Mouse (Mus musculus) spleen, adult 2 months (tissue): Measurements from ENCODE around the gene Fez1. TPM values are rescaled to one million over a fixed set of nuclear protein-coding genes. Genes with fewer than 3 reads are reported as not detected.

Source experiments
- DNase-seq, 2 experiments: peaks; one replicate each; pipeline versions ENCODE4 v3.0.0 to v3.0.0-alpha.2; 2012 to 2021; ENCODE audit warnings: low spot score in 2 of 2, low read depth in 1 of 2
- H3K27ac ChIP-seq: fragments of 200-500 bp; 2 replicates; pipeline ENCODE4 v1.5.1; 2012; ENCODE audit warnings: low read length, inconsistent platforms; ENCODE audit not compliant: insufficient read depth
- H3K27me3 ChIP-seq: fragments of 200-500 bp; 2 replicates; pipeline ENCODE4 v1.6.1; 2012; ENCODE audit warnings: mild to moderate bottlenecking, moderate library complexity, low read length, inconsistent platforms; ENCODE audit not compliant: control insufficient read depth, insufficient read depth
- H3K36me3 ChIP-seq: fragments of 200-500 bp; 2 replicates; pipeline ENCODE4 v1.6.1; 2012; ENCODE audit warnings: mild to moderate bottlenecking, low read length, inconsistent platforms; ENCODE audit not compliant: control insufficient read depth, insufficient read depth
- H3K4me1 ChIP-seq: fragments of 200-500 bp; 2 replicates; pipeline ENCODE4 v1.6.1; 2011; ENCODE audit warnings: inconsistent platforms; ENCODE audit not compliant: control insufficient read depth, insufficient read depth, insufficient read length
- H3K4me3 ChIP-seq: fragments of 200-500 bp; 2 replicates; pipeline ENCODE4 v1.5.1; 2011; ENCODE audit warnings: mild to moderate bottlenecking, inconsistent platforms; ENCODE audit not compliant: insufficient read depth, insufficient read length; ENCODE audit errors: extremely low read depth
- CTCF ChIP-seq: fragments of 200-500 bp; IDR thresholded peaks from 2 replicates; pipeline ENCODE4 v1.5.1; 2011; ENCODE audit warnings: mild to moderate bottlenecking, inconsistent platforms; ENCODE audit not compliant: insufficient read depth, insufficient read length, insufficient replicate concordance; ENCODE audit errors: extremely low read depth
- POLR2A ChIP-seq: fragments of 200-500 bp; IDR thresholded peaks from 2 replicates; pipeline ENCODE4 v1.6.1; 2011; ENCODE audit warnings: low read depth, low read length, inconsistent platforms
- WGBS: fragments of 180-500 bp; shearing (Covaris S2); methylation state at CpG from one replicate; pipeline ENCODE4 v1.1.7; 2018; 5-methylcytosine and 5-hydroxymethylcytosine counted together
- polyA plus RNA-seq: library from polyadenylated mRNA; depleted of rRNA; stranded (reverse); fragments of >200 nt; gene quantifications from 2 replicates; pipeline ENCODE4 v1.2.3, GENCODE M21; 2012

Fez1 gene
- polyA plus RNA-seq, 1 experiment = 0.19 TPM

DNA sequence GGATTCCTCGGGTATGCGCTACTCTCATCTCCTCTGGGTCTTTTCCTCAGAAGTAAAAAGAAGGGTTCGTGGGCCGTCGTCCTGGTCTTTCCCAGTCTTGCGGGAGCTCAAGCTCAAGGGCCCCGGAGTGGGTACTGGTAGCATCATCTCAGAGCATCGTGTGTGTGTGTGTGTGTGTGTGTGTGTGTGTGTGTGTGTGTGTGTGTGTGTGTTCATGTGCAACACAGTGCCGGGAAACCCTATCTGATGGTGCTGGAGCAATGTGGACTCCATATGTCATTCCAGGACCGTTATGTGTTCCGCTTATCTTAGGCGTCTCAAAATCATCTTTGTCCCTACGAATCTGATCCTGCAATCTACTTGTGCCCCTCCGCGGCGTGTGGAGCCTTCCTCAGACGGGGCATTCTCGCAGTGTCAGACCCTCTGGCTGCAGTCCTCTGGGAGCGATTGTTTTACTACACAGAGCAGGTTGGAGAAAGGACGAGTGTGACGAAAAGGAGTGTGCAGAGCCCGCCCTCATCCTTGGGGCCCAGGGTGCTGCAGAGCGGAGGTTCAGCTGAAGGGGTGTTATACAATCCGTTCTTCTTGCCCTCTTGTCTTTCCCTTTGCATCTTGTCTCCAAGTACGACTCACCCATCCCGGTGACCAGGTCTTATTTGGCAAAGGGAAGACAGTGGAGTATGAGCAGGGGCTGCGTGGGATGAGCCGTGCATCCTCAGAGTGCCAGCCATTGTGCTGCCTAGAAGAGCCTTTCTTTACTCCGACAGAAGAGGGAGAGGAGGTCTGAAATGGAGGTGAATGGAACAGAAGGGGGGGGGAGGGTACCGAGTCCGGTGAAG, 11.6 kb downstream of the Fez1 start:
- no peaks in the 10 kb centered on the region for H3K36me3 ChIP-seq
- TF ChIP-seq CTCF (no peak), POLR2A (no peak)
- 10% methylated on average over 31 of the region's 31 CpGs for WGBS
- H3K4me1 ChIP-seq = no peaks in the 10 kb centered on the region
- H3K27me3 ChIP-seq = peaks cover 5% of the 10 kb centered on the region; the same call in 1 of the 2 replicates
- H3K27ac ChIP-seq = no peak overlapping the region
- H3K4me3 ChIP-seq = no peak overlapping the region
- DNase-seq = no peak

DNA sequence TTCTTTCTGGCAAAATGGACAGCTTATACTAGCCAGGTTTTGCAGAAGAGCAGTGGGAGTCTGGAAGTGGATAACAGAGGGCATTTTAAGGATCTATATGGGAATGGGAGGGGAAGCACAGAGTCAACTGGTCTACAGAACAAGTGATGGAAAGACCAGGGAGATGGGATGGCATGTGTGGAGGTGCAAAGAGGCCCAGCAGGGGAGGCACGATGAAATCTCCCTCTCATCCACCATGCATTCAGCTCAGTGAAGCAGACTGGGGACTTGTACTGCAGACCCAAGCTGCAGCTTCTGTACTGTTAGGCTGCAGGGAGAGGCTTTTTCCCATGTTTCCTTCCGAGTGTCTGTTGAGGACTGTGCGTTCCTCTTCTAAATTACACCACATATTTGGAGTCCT, 12.2 kb downstream of the Fez1 start:
- Histone ChIP-seq H3K4me1 (no peaks in the 10 kb centered on the region), H3K4me3 (no peak overlapping the region), H3K27me3 (peaks cover 5% of the 10 kb centered on the region; the same call in 1 of the 2 replicates), H3K36me3 (no peaks in the 10 kb centered on the region), H3K27ac (no peak overlapping the region)
- DNase-seq = no peak
- no peak for TF ChIP-seq CTCF
- TF ChIP-seq POLR2A = no peak
- 50% methylated on average over 3 of the region's 3 CpGs for WGBS

DNA sequence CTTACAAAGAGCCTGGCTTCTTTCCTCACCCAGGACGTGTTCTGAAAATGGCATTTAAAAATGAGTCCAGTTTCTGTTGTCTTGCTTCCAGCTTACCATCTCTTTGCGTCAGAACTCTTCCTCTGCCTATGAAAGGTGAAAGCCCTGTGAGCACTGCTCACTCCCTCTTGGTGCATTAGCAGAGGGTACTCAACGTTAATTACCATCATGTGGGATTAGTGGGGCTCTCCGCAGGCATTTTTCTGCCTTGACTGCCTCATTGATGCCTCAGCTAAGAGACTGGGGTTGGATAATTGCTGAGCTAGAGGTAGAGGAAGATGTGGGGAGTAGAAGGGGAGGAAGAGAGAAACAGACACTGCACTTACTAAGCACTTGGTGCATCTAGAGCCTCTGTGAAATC, 24.7 kb downstream of the Fez1 start:
- no peaks in the 10 kb centered on the region for H3K36me3 ChIP-seq
- WGBS = 64% methylated on average over 4 of the region's 4 CpGs
- H3K27ac ChIP-seq = no peak overlapping the region
- no peaks in the 10 kb centered on the region for H3K27me3 ChIP-seq
- TF ChIP-seq CTCF = no peak
- TF ChIP-seq POLR2A = no peak
- DNase-seq = no peak
- no peak overlapping the region for H3K4me3 ChIP-seq
- H3K4me1 ChIP-seq = no peaks in the 10 kb centered on the region

DNA sequence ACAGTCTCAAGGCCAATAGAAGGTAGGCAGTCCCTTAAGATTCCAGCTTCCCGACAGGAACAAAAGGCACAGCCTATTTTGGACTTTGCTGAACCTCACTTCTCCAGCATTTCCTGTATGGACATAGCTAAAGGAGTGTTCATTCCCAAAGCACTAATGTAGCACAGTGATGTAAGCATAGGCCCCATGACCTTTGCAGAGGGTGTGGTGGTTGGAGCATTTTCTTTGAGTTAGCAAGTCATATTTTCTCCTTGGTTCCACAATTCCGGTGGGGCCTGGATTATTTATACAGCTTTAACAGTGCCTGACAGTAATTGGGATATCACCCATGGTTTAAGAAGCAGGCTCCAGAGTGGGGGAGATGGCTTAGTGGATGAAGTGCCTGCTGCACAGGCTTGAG, 27.0 kb downstream of the Fez1 start:
- no peak for DNase-seq
- WGBS = 81% methylated on average over 2 of the region's 2 CpGs

DNA sequence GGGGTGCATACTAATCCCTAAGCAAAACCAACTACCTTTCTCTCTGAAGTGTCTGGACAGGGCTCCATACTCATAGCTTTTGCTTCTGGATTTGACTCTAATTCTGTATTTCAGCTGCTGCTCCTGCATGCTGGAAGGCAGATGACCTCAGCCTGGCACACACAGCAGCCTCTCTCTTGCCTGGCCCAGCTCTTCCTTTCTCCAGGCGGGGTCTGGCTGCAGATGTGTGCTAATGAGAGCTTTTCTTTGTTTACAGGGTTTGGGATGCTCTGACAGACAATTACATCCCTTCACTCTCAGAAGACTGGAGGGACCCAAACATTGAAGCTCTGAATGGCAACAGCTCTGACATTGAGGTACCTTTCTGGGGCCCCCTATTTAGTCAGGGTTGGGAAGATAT, 28.4 kb downstream of the Fez1 start:
- WGBS = 88% methylated on average over 1 of the region's 1 CpGs
- Histone ChIP-seq H3K27me3 (no peaks in the 10 kb centered on the region), H3K36me3 (no peaks in the 10 kb centered on the region), H3K4me3 (no peak overlapping the region), H3K4me1 (no peaks in the 10 kb centered on the region), H3K27ac (no peak overlapping the region)
- DNase-seq = no peak
- TF ChIP-seq CTCF = no peak
- no peak for TF ChIP-seq POLR2A

More for the DNA sequence above, 27.0 kb downstream of the Fez1 start:
- Histone ChIP-seq H3K4me3 (no peak overlapping the region), H3K27ac (no peak overlapping the region), H3K4me1 (no peaks in the 10 kb centered on the region), H3K27me3 (no peaks in the 10 kb centered on the region), H3K36me3 (no peaks in the 10 kb centered on the region)
- TF ChIP-seq POLR2A = no peak
- TF ChIP-seq CTCF = no peak

DNA sequence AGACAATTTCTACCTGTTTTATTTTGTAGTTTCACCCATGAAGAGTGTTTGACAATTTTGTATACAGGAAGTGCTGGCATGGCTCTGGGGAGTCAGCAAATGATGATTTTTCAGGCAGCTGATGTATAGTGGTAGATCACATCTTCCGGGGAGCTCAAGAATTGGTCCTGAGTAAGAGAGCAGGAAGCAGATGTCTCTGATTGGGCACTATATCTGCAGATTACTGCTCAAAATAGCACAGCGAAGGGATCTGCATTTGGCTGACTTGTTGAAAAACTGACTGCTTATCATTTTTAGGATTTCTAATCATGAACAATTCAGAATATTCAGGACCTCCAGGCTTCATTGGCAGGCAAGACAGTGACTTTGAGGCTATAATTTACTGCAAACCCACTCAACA, 30.5 kb downstream of the Fez1 start:
- DNase-seq = no peak

DNA sequence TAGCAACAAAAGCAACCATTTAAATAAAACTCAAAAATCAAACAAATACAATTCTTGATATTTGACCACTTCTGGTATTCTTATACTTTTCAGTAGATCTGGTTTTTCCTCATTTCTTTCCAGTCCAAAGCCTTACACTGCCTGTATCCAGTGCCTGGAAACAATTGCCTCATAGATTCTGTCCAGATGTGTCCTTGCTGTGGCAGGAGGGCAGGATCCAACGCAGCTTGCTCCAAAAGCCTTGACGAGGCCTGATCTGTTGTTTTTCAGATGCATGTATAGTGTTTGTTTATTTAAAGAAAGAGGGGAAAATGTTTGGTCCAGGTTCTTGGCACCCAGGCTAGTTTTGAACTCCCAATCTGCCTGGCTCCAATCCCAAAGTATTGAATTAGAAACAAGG, 34.7 kb downstream of the Fez1 start:
- DNase-seq = no peak
- 80% methylated on average over 2 of the region's 2 CpGs for WGBS
- no peaks in the 10 kb centered on the region for H3K4me1 ChIP-seq
- H3K36me3 ChIP-seq = no peaks in the 10 kb centered on the region
- H3K27me3 ChIP-seq = no peaks in the 10 kb centered on the region
- TF ChIP-seq CTCF (no peak), POLR2A (no peak)
- no peak overlapping the region for H3K4me3 ChIP-seq
- no peak overlapping the region for H3K27ac ChIP-seq

More for the DNA sequence above, 30.5 kb downstream of the Fez1 start:
- Histone ChIP-seq H3K36me3 (no peaks in the 10 kb centered on the region), H3K27me3 (no peaks in the 10 kb centered on the region), H3K27ac (no peak overlapping the region), H3K4me1 (no peaks in the 10 kb centered on the region), H3K4me3 (no peak overlapping the region)
- TF ChIP-seq POLR2A (no peak), CTCF (no peak)
- WGBS = 72% methylated on average over 2 of the region's 2 CpGs
